Mouse (Mus musculus): ENCODE results near the gene Ebi3.
"Not testable (repeated sequence)": the region's sequence is repeated elsewhere in the genome, so short reads cannot be mapped to it uniquely, and the experiment has no call there.

Gene Ebi3

GRCm38 (mm10) chr17:55952447-55953027, at the start of gene Ebi3:
TSS of gene Ebi3 (plus strand) at chr17:55952640.
- peak; percentile 17 for DNase-seq

- DNase-seq: no peak
Observed at GRCm38 (mm10) chr17:55903087-55903486, 49.4 kb upstream of the Ebi3 start.

GRCm38 (mm10) chr17:55903687-55904086, 48.8 kb upstream of the Ebi3 start:
- DNase-seq: no peak

- no peak for DNase-seq
Observed at GRCm38 (mm10) chr17:55904131-55904530, 48.3 kb upstream of the Ebi3 start.

- DNase-seq: no peak
Observed at GRCm38 (mm10) chr17:55906669-55907068, 45.8 kb upstream of the Ebi3 start.

- peak; percentile 84 for DNase-seq
Observed at GRCm38 (mm10) chr17:55931553-55932502, 20.6 kb upstream of the Ebi3 start.

GRCm38 (mm10) chr17:55932635-55933034, 19.8 kb upstream of the Ebi3 start:
- DNase-seq: no peak

GRCm38 (mm10) chr17:55933191-55933590, 19.2 kb upstream of the Ebi3 start:
- DNase-seq: peak; percentile 36

- not testable (repeated sequence) for DNase-seq
Observed at GRCm38 (mm10) chr17:55944387-55944865, 8.0 kb upstream of the Ebi3 start.

GRCm38 (mm10) chr17:55944866-55945682, 7.4 kb upstream of the Ebi3 start:
- peak; percentile 97 for DNase-seq

GRCm38 (mm10) chr17:55945696-55946095, 6.7 kb upstream of the Ebi3 start:
- DNase-seq: peak; percentile 56

GRCm38 (mm10) chr17:55948647-55949046, 3.8 kb upstream of the Ebi3 start:
- no peak for DNase-seq

GRCm38 (mm10) chr17:55949400-55949799, 3.0 kb upstream of the Ebi3 start, which contains the start of gene Zfp119b:
TSS of gene Zfp119b (minus strand) at chr17:55949500.
- DNase-seq: no peak

- peak; percentile 14 for DNase-seq
Observed at GRCm38 (mm10) chr17:55950601-55951000, 1.8 kb upstream of the Ebi3 start.

GRCm38 (mm10) chr17:55952041-55952440, 399 bp upstream of the Ebi3 start:
- DNase-seq: peak; percentile 13

- no peak for DNase-seq
Observed at GRCm38 (mm10) chr17:55953751-55954150, 1.3 kb downstream of the Ebi3 start.

GRCm38 (mm10) chr17:55954229-55954628, 1.8 kb downstream of the Ebi3 start:
- peak; percentile 36 for DNase-seq

GRCm38 (mm10) chr17:55956129-55956528, 3.7 kb downstream of the Ebi3 start:
- DNase-seq: peak; percentile 92

GRCm38 (mm10) chr17:55956591-55956990, 4.2 kb downstream of the Ebi3 start:
- no peak for DNase-seq

- peak; percentile 81 for DNase-seq
Observed at GRCm38 (mm10) chr17:55957168-55957567, 4.7 kb downstream of the Ebi3 start.

GRCm38 (mm10) chr17:55957726-55958583, 5.5 kb downstream of the Ebi3 start:
- peak; percentile 65 for DNase-seq

GRCm38 (mm10) chr17:55958584-55958886, 6.1 kb downstream of the Ebi3 start:
- peak; percentile 57 for DNase-seq

All from cerebellum, adult 9-11 months (tissue).